Mouse (Mus musculus) midbrain, embryonic 11.5 days (tissue): ENCODE results near the gene Psmd9. TPM values are rescaled to one million over a fixed set of nuclear protein-coding genes. Genes with fewer than 3 reads are reported as not detected.

Experiments used
- ATAC-seq: fragments of 200-750 bp; cut with Nextera tagmentation; 2 replicates; pipeline ENCODE4 v1.8.0; 2017; ENCODE audit warnings: moderate TSS enrichment, moderate library complexity; ENCODE audit not compliant: low FRiP score
- DNase-seq: peaks from one replicate; pipeline ENCODE4 v3.0.0; 2015; ENCODE audit warnings: low spot score; ENCODE audit errors: missing footprints
- H3K27ac ChIP-seq: fragments of 300-500 bp; sonication (generic); 2 replicates; pipeline ENCODE4 v1.5.1; 2014; ENCODE audit warnings: low read depth, low read length
- H3K27me3 ChIP-seq: fragments of 300-500 bp; sonication (generic); 2 replicates; pipeline ENCODE4 v1.6.1; 2014; ENCODE audit warnings: mild to moderate bottlenecking, low read length, moderate library complexity, mixed read lengths; ENCODE audit not compliant: control insufficient read depth, insufficient read depth
- H3K36me3 ChIP-seq: fragments of 300-500 bp; sonication (generic); 2 replicates; pipeline ENCODE4 v1.6.1; 2014; ENCODE audit warnings: mild to moderate bottlenecking, low read length, moderate library complexity, mixed read lengths; ENCODE audit not compliant: control insufficient read depth, insufficient read depth
- H3K4me1 ChIP-seq: fragments of 300-500 bp; sonication (generic); 2 replicates; pipeline ENCODE4 v1.6.1; 2014; ENCODE audit warnings: low read length; ENCODE audit not compliant: control insufficient read depth, insufficient read depth
- H3K4me2 ChIP-seq: fragments of 300-500 bp; sonication (generic); 2 replicates; pipeline ENCODE4 v1.6.1; 2014; ENCODE audit warnings: mild to moderate bottlenecking, moderate library complexity
- H3K4me3 ChIP-seq: fragments of 300-500 bp; sonication (generic); 2 replicates; pipeline ENCODE4 v1.5.1; 2014; ENCODE audit warnings: low read depth, low read length
- H3K9ac ChIP-seq: fragments of 300-500 bp; sonication (generic); 2 replicates; pipeline ENCODE4 v1.6.1; 2014; ENCODE audit warnings: low read length
- H3K9me3 ChIP-seq: fragments of 300-500 bp; sonication (generic); 2 replicates; pipeline ENCODE4 v1.6.1; 2016; ENCODE audit warnings: low read length; ENCODE audit not compliant: control insufficient read depth
- WGBS: fragments of 180-500 bp; shearing (Covaris S2); extraction: QIAGEN DNeasy Blood & Tissue Kit; methylation state at CpG from one replicate; pipeline ENCODE4 v1.1.7; 2014; 5-methylcytosine and 5-hydroxymethylcytosine counted together
- polyA plus RNA-seq: library from polyadenylated mRNA; unstranded; fragments of >200 nt; fragmentation: Nextera tagmentation; extraction: Ambion mirVana; gene quantifications from 2 replicates; pipeline ENCODE4 v1.2.1, GENCODE M21; 2014

Gene Psmd9
- polyA plus RNA-seq, 1 experiment from 2014 or later, result 60.7 TPM

GRCm38 (mm10) chr5:123260698-123261097 lies 91.5 kb downstream of the Psmd9 start:
- Histone ChIP-seq H3K4me1 (no peaks in the 10 kb centered on the region), H3K27ac (no peak overlapping the region), H3K36me3 (no peaks in the 10 kb centered on the region), H3K9ac (no peak overlapping the region), H3K9me3 (no peaks in the 10 kb centered on the region), H3K4me2 (no peak overlapping the region), H3K4me3 (no peak overlapping the region), H3K27me3 (no peaks in the 10 kb centered on the region)
- peak; percentile 31 for DNase-seq
- WGBS, result 84% methylated on average over 8 of the region's 8 CpGs
- ATAC-seq, result no peak

GRCm38 (mm10) chr5:123266909-123267308 lies 97.7 kb downstream of the Psmd9 start:
- no peaks in the 10 kb centered on the region for H3K9me3 ChIP-seq
- H3K4me2 ChIP-seq, result no peak overlapping the region
- no peaks in the 10 kb centered on the region for H3K4me1 ChIP-seq
- DNase-seq, result peak; percentile 23
- no peak for ATAC-seq
- H3K9ac ChIP-seq, result no peak overlapping the region
- no peak overlapping the region for H3K27ac ChIP-seq
- 85% methylated on average over 3 of the region's 3 CpGs for WGBS
- H3K4me3 ChIP-seq, result no peak overlapping the region
- no peaks in the 10 kb centered on the region for H3K36me3 ChIP-seq
- no peaks in the 10 kb centered on the region for H3K27me3 ChIP-seq

- DNase-seq (peak; percentile 76), ATAC-seq (no peak)
- no peak overlapping the region for H3K4me3 ChIP-seq
- H3K4me2 ChIP-seq, result no peak overlapping the region
- H3K4me1 ChIP-seq, result 0 out of 2 replicates have a peak, but pooled peaks cover 3% of the 10 kb centered on the region
- WGBS, result 77% methylated on average over 28 of the region's 28 CpGs
- no peaks in the 10 kb centered on the region for H3K36me3 ChIP-seq
- H3K27ac ChIP-seq, result no peak overlapping the region
- no peak overlapping the region for H3K9ac ChIP-seq
- H3K9me3 ChIP-seq, result no peaks in the 10 kb centered on the region
- no peaks in the 10 kb centered on the region for H3K27me3 ChIP-seq
Measured at GRCm38 (mm10) chr5:123268477-123269474, 99.6 kb downstream of the Psmd9 start.

GRCm38 (mm10) chr5:123270917-123271316 lies 101.7 kb downstream of the Psmd9 start:
- H3K27me3 ChIP-seq, result no peaks in the 10 kb centered on the region
- H3K27ac ChIP-seq, result no peak overlapping the region
- H3K9ac ChIP-seq, result no peak overlapping the region
- ATAC-seq, result no peak
- no peak overlapping the region for H3K4me2 ChIP-seq
- no peaks in the 10 kb centered on the region for H3K36me3 ChIP-seq
- H3K4me3 ChIP-seq, result no peak overlapping the region
- H3K9me3 ChIP-seq, result no peaks in the 10 kb centered on the region
- H3K4me1 ChIP-seq, result 0 out of 2 replicates have a peak, but pooled peaks cover 6% of the 10 kb centered on the region
- peak; percentile 77 for DNase-seq
- 80% methylated on average over 11 of the region's 11 CpGs for WGBS

- DNase-seq, result peak; percentile 81
- no peak overlapping the region for H3K27ac ChIP-seq
- no peak for ATAC-seq
- H3K4me3 ChIP-seq, result no peak overlapping the region
- no peaks in the 10 kb centered on the region for H3K9me3 ChIP-seq
- WGBS, result 61% methylated on average over 5 of the region's 5 CpGs
- no peaks in the 10 kb centered on the region for H3K27me3 ChIP-seq
- no peak overlapping the region for H3K4me2 ChIP-seq
- peaks cover 9% of the 10 kb centered on the region for H3K4me1 ChIP-seq
- H3K9ac ChIP-seq, result no peak overlapping the region
- H3K36me3 ChIP-seq, result no peaks in the 10 kb centered on the region
Measured at GRCm38 (mm10) chr5:123272927-123273326, 103.7 kb downstream of the Psmd9 start.

GRCm38 (mm10) chr5:123276636-123277341 lies 107.6 kb downstream of the Psmd9 start:
- H3K36me3 ChIP-seq, result no peaks in the 10 kb centered on the region
- peaks cover 9% of the 10 kb centered on the region for H3K4me1 ChIP-seq
- ATAC-seq (no peak), DNase-seq (peak; percentile 85)
- H3K27me3 ChIP-seq, result no peaks in the 10 kb centered on the region
- no peak overlapping the region for H3K4me3 ChIP-seq
- H3K27ac ChIP-seq, result no peak overlapping the region
- 79% methylated on average over 9 of the region's 9 CpGs for WGBS
- no peaks in the 10 kb centered on the region for H3K9me3 ChIP-seq
- no peak overlapping the region for H3K9ac ChIP-seq
- H3K4me2 ChIP-seq, result no peak overlapping the region

GRCm38 (mm10) chr5:123277342-123277701 lies 108.1 kb downstream of the Psmd9 start:
- Histone ChIP-seq H3K4me3 (no peak overlapping the region), H3K27ac (no peak overlapping the region), H3K4me2 (no peak overlapping the region), H3K36me3 (no peaks in the 10 kb centered on the region), H3K4me1 (peaks cover 9% of the 10 kb centered on the region), H3K27me3 (no peaks in the 10 kb centered on the region), H3K9ac (no peak overlapping the region), H3K9me3 (no peaks in the 10 kb centered on the region)
- 61% methylated on average over 7 of the region's 7 CpGs for WGBS
- ATAC-seq, result no peak
- DNase-seq, result peak; percentile 81

- H3K9me3 ChIP-seq, result no peaks in the 10 kb centered on the region
- no peak overlapping the region for H3K9ac ChIP-seq
- DNase-seq, result no peak
- no peaks in the 10 kb centered on the region for H3K27me3 ChIP-seq
- 90% methylated on average over 4 of the region's 4 CpGs for WGBS
- no peak overlapping the region for H3K4me3 ChIP-seq
- no peak overlapping the region for H3K27ac ChIP-seq
- H3K4me1 ChIP-seq, result peaks cover 8% of the 10 kb centered on the region
- no peak overlapping the region for H3K4me2 ChIP-seq
- H3K36me3 ChIP-seq, result no peaks in the 10 kb centered on the region
- ATAC-seq, result no peak
Measured at GRCm38 (mm10) chr5:123277704-123278103, 108.5 kb downstream of the Psmd9 start.

- no peaks in the 10 kb centered on the region for H3K27me3 ChIP-seq
- H3K9ac ChIP-seq, result no peak overlapping the region
- H3K4me1 ChIP-seq, result peaks cover 6% of the 10 kb centered on the region
- no peak overlapping the region for H3K27ac ChIP-seq
- H3K4me2 ChIP-seq, result no peak overlapping the region
- H3K36me3 ChIP-seq, result no peaks in the 10 kb centered on the region
- 94% methylated on average over 4 of the region's 4 CpGs for WGBS
- peak; percentile 84 for DNase-seq
- H3K9me3 ChIP-seq, result no peaks in the 10 kb centered on the region
- H3K4me3 ChIP-seq, result no peak overlapping the region
- ATAC-seq, result no peak
Measured at GRCm38 (mm10) chr5:123279248-123279647, 110.0 kb downstream of the Psmd9 start.
